In the genomic region with DNA sequence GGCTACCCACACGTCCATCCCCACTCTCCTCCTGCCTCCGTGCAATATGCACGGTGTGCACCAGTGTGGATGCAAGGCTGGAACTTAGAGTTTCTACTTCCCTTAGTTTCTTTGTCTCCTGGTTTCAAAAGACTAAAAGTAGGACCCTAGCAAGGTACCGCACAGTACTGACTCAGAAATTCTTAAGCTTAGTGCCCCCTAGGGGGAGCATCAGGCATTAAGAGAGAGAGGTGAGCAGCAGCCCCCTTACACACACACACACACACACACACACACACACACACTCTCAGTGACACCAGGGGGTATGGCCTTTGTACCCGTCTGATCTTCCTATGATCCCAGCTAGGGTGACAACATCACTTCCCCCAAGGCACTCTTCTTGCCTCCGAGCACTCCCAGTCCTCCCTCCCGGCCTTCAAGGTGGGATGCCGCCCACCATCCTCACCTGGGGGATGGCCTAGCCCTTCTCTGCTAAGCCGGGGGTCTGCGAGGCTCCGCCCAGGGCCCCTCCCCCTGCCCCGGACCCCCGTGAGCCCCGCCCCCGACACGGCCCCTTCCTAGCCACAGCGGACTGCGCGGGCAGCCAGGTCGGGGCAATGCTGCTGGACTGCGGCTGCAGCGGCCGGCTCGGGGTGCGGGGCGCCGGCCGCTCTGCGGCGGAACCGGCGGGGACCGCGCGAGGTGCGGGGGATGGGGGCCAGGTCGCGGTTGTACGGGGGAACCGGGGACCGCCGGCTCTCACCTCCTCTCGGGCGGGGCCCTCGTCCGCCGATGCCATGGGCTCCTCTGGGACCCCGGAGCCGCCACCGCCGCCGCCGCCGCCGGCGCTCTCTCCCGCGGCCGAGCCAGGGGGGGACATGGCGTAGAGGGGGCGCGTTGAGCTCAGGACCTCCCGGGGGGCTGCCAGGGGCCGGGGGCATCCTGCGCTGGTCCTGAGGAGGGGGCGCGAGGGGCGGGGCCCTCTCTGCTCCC, we compare ENCODE assay signal across 9 mouse cellular contexts. TPM values are rescaled to one million over a fixed set of nuclear protein-coding genes. Genes with fewer than 3 reads are reported as not detected.
A peak's percentile ranks its signal among the peaks of the same experiment; 100 is the strongest.
DNase-seq lines count a peak whose midpoint lies in the region; ATAC-seq lines count a peak whose summit lies in the region.
"Had no signal": no experiment of that assay in that cellular context is flagged by ENCODE, and none has a peak within 500 bp of the region (broad histone marks: within the 10 kb centered on the region; RNA-seq: fewer than 3 reads in every experiment).

No protein-coding gene starts in this region.

- WGBS in forebrain, embryonic 13.5 days = 5% methylated on average over 22 of the region's 68 CpGs
- whole genome bisulfite sequencing in limb, embryonic 11.5 days = 3% methylated on average over 45 of the region's 68 CpGs

- H3K27ac ChIP-seq in forebrain, embryonic 13.5 days = peak overlapping the region; percentile 93
- peak overlapping the region; percentile 74 for H3K27ac ChIP-seq in limb, embryonic 11.5 days (replicated peaks; ENCODE audit: low read depth, low read length)

- peak; percentile 67 to 68 for DNase-seq in left cerebral cortex, adult 18-20 months (ENCODE audit: low spot score in 2 of 2)
- no peak for DNase-seq in left cerebral cortex, adult 11 months (ENCODE audit: low spot score)
- peak; percentile 73 for DNase-seq in cerebellum, adult 11 months
- DNase-seq in limb, embryonic 11.5 days (ENCODE audit: low spot score) = peak; percentile 79
- DNase-seq in retina, embryonic 14.5 days (ENCODE audit: low spot score) = peak; percentile 77
- DNase-seq in gastrocnemius, postnatal 36 days = no peak
- no peak for DNase-seq in adipocyte (ENCODE audit: low spot score)

- peaks cover 42% of the 10 kb centered on the region for H3K27me3 ChIP-seq in forebrain, embryonic 13.5 days
- H3K27me3 ChIP-seq in limb, embryonic 11.5 days (ENCODE audit: control insufficient read depth, insufficient read depth, low read length) = peaks cover 40% of the 10 kb centered on the region

- peak overlapping the region; percentile 74 for H3K4me2 ChIP-seq in forebrain, embryonic 13.5 days
- H3K4me2 ChIP-seq in limb, embryonic 11.5 days (ENCODE audit: low read depth, severe bottlenecking) = peak overlapping the region; percentile 69

- H3K4me1 ChIP-seq in forebrain, embryonic 13.5 days = peaks cover 59% of the 10 kb centered on the region
- peaks cover 21% of the 10 kb centered on the region for H3K4me1 ChIP-seq in limb, embryonic 11.5 days (ENCODE audit: control insufficient read depth, insufficient read depth, low read length)

- intact Hi-C loops in gastrocnemius, postnatal 36 days (cut with DNase I) = no loop called here

- H3K36me3 ChIP-seq in forebrain, embryonic 13.5 days (ENCODE audit: poor library complexity, severe bottlenecking) = peaks cover 27% of the 10 kb centered on the region
- no peaks in the 10 kb centered on the region for H3K36me3 ChIP-seq in limb, embryonic 11.5 days (ENCODE audit: control insufficient read depth, insufficient read depth, low read length)

- no peaks in the 10 kb centered on the region for H3K9me3 ChIP-seq in forebrain, embryonic 13.5 days (replicated peaks)
- H3K9me3 ChIP-seq in limb, embryonic 11.5 days (ENCODE audit: control insufficient read depth, low read length) = no peaks in the 10 kb centered on the region

- H3K4me3 ChIP-seq in forebrain, embryonic 13.5 days = peak overlapping the region; percentile 86
- peak overlapping the region; percentile 89 for H3K4me3 ChIP-seq in limb, embryonic 11.5 days (ENCODE audit: low read depth, low read length)

- ATAC-seq in forebrain, embryonic 13.5 days = peak; percentile 60
- ATAC-seq in limb, embryonic 11.5 days (ENCODE audit: insufficient number of reproducible peaks, low FRiP score, low TSS enrichment, low read depth) = peak; percentile 77

- peak overlapping the region; percentile 98 for H3K9ac ChIP-seq in forebrain, embryonic 13.5 days
- H3K9ac ChIP-seq in limb, embryonic 11.5 days (ENCODE audit: low read length) = peak overlapping the region; percentile 93

RNA-seq across cellular contexts. Expression of gene Tmem151b, which starts 0.7 kb away (rescaled TPM):
- 100 to 1,000 TPM; 129 to 136 TPM for total RNA-seq in left cerebral cortex, adult 18-20 months (2021)
- 23.1 and 26.2 TPM in 2 replicates for polyA plus RNA-seq in forebrain, embryonic 13.5 days (2015; fragmentation: Nextera tagmentation; extraction: Ambion mirVana)
- 5.2 and 5.7 TPM in 2 replicates for polyA plus RNA-seq in limb, embryonic 11.5 days (2014; fragmentation: Nextera tagmentation; extraction: Ambion mirVana)
- total RNA-seq in gastrocnemius, postnatal 36 days (2021) = under 1 TPM in 1 of 2 experiments, not detected in 1; 0.13 TPM
- total RNA-seq: common myeloid progenitor, adult 5-6 weeks had no signal

RNA-seq across cellular contexts. Expression of gene Nfkbie, which starts 6.7 kb away (rescaled TPM):
- total RNA-seq in left cerebral cortex, adult 18-20 months (2021) = 1 to 10 TPM; 1.8 to 2.8 TPM
- 5.1 TPM in 2 replicates for polyA plus RNA-seq in forebrain, embryonic 13.5 days (2015; fragmentation: Nextera tagmentation; extraction: Ambion mirVana)
- polyA plus RNA-seq in limb, embryonic 11.5 days (2014; fragmentation: Nextera tagmentation; extraction: Ambion mirVana) = 5.6 and 6.2 TPM in 2 replicates
- total RNA-seq in gastrocnemius, postnatal 36 days (2021) = under 1 TPM; 0.64 to 0.79 TPM

RNA-seq across cellular contexts. Expression of gene Slc35b2, which starts 14.8 kb away (rescaled TPM):
- 10 to 100 TPM; 26.0 to 30.0 TPM for total RNA-seq in left cerebral cortex, adult 18-20 months (2021)
- polyA plus RNA-seq in forebrain, embryonic 13.5 days (2015; fragmentation: Nextera tagmentation; extraction: Ambion mirVana) = 89.1 and 107 TPM in 2 replicates
- polyA plus RNA-seq in limb, embryonic 11.5 days (2014; fragmentation: Nextera tagmentation; extraction: Ambion mirVana) = 90.5 and 92.0 TPM in 2 replicates
- 10 to 100 TPM; 17.3 to 21.4 TPM for total RNA-seq in gastrocnemius, postnatal 36 days (2021)

RNA-seq across cellular contexts. Expression of gene Hsp90ab1, which starts 24.2 kb away (rescaled TPM):
- 1,000 to 10,000 TPM; 1,506 to 1,598 TPM for total RNA-seq in left cerebral cortex, adult 18-20 months (2021)
- 1,763 and 1,849 TPM in 2 replicates for polyA plus RNA-seq in forebrain, embryonic 13.5 days (2015; fragmentation: Nextera tagmentation; extraction: Ambion mirVana)
- polyA plus RNA-seq in limb, embryonic 11.5 days (2014; fragmentation: Nextera tagmentation; extraction: Ambion mirVana) = 1,903 and 1,914 TPM in 2 replicates
- 100 to 1,000 TPM; 866 to 924 TPM for total RNA-seq in gastrocnemius, postnatal 36 days (2021)

RNA-seq across cellular contexts. Expression of gene Tcte1, which starts 25.6 kb away (rescaled TPM):
- 1 to 10 TPM in 1 of 2 experiments, under 1 TPM in 1; 0.94 to 1.4 TPM for total RNA-seq in left cerebral cortex, adult 18-20 months (2021)
- polyA plus RNA-seq in forebrain, embryonic 13.5 days (2015; fragmentation: Nextera tagmentation; extraction: Ambion mirVana) = 2.1 and 3.1 TPM in 2 replicates
- 0.87 and 1.3 TPM in 2 replicates for polyA plus RNA-seq in limb, embryonic 11.5 days (2014; fragmentation: Nextera tagmentation; extraction: Ambion mirVana)
- not detected for total RNA-seq in gastrocnemius, postnatal 36 days (2021)
- total RNA-seq: common myeloid progenitor, adult 5-6 weeks had no signal

Comparison
In these comparisons a context has a peak if more than half of its experiments do, and no peak if none do; other contexts are left out.
1. DNase-seq: peak in left cerebral cortex, adult 18-20 months (2 of 2), cerebellum, adult 11 months (single experiment), limb, embryonic 11.5 days (single experiment) and retina, embryonic 14.5 days (single experiment); none in left cerebral cortex, adult 11 months (single experiment), gastrocnemius, postnatal 36 days (0 of 2) and adipocyte (single experiment).
2. RNA of gene Tmem151b, which starts 0.7 kb away (total RNA-seq): 129 to 136 TPM in left cerebral cortex, adult 18-20 months; 0.13 TPM in gastrocnemius, postnatal 36 days; every median in the first group is over 100 times any median in the second.